Mouse (Mus musculus) right cerebral cortex, adult 2 months (tissue): ENCODE measurements at regions not wholly inside any gene's neighbourhood (a gene's known extent, or its start where the extent isn't known, plus 50 kb on each side); places are given as distances from the start of the nearest gene placed in this dataset.
"Not testable (repeated sequence)": the region's sequence is repeated elsewhere in the genome, so short reads cannot be mapped to it uniquely, and the experiment has no call there.

Experiments
- DNase-seq, 2 experiments: peaks; one replicate each; pipeline ENCODE4 v3.0.0; 2021 to 2022; ENCODE audit warnings: low spot score in 2 of 2

DNA sequence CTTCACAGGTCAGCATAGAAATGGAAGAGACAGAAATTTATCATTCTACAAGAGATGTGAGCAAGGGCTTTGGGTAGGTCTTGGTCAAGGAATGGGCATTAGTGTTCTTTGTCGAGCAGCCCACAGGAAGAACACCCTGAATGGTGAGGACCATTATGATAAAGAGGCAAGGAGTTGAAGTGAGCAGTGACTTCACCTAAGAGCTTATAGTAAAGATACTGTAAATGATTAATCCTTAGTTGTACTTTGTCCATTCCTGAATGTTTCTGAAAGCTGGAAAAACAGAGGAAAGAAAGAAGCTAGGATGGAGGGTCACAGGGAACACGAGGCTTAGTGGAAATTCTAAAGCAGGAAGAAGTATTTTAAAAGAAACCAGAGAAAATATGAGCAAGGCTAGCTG lies 956.9 kb downstream of the Defb40 start:
- DNase-seq, result no peak

DNA sequence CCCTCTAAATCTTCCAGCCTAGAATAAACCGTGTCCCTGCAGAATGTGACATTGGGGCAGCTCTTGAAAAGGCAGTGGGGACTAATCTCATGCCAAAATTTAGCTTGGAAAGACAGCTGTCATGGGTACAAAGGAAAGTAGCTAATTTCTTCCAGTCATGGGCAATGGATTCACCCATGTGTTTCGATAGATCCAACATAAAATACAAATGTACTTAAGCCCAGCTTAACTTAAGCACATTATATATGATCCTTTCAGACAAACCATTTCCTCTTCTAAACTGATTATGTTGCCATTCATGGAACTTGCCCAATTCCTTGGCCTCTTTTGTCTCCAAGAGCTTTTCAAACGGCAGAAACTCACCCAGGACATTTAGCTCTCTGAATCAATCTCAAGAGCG lies 970.5 kb downstream of the Defb40 start:
- no peak for DNase-seq

DNA sequence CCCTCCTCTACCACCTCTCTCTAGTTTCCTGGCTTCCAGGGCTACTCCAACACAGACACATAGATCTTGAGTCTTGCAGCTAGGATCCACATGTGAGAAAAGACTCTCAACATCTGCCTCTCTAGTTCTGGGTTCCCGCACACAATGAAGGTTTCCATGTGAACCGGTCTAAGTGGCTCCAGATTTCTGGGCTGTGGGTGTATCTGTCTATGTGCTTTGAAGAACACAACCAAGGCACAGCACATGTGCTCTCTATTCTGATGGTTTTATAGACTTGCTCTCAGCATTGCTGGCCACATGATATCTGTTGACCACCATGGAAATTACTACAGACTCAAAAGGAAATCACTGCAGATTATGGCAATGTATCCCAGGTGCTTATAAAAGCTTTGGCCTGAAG lies 972.4 kb downstream of the Defb40 start:
- DNase-seq, result no peak

DNA sequence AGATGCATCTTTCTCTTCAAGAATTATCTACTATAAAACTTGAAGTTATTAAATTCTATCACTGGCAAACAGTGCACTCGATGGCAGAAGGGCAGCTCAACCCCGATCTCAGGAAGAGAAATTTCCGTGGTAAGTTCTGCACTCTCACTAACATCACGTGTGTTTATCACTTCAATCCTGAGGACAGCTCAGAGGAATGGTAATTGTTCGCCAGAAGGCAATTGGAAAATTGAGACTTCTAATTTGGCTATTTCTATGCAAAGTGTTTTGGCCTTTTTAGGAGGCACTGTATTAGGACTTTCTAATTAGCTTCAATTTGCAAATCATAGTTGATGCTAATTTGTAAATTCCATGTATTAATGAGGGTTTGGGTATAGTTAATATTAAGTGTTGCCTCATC lies 977.3 kb downstream of the Defb40 start:
- DNase-seq, result no peak

DNA sequence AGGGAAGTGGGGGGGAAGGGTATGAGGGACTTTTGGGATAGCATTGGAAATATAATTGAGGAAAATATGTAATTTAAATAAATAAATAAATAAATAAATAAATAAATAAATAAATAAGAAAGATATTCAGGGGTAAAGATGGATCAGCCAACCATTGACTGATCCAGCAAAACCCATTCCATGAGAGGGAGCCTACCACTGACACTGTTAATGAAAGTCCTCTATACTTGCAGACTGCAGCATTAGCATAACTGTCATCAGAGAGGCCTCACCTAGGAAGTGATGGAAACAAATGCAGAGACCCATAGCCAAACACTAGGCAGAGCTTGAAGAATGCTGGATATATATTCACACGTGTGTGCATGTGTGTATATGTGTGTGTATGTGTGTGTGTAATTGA lies 993.3 kb downstream of the Defb40 start:
- DNase-seq, result no peak

DNA sequence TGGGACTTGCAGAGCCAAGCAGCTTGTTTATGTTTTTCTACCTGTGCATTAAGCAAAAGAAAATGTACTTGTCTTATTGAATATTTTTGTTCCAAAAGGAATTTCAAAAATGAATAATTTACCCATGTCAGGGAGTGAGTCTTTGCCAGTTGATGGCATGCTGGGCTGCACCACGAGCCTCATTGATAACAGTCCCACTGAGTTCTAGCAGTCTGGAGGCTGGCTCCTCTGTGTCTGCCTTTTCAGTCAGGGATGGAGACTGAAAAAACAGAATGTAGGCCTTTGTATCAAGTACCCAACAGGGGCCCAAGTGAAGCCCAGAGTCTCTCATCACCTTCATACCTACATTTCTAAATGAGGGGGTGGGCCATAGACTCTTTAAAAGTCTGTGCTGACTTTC lies 1029.2 kb downstream of the Defb40 start:
- no peak for DNase-seq

DNA sequence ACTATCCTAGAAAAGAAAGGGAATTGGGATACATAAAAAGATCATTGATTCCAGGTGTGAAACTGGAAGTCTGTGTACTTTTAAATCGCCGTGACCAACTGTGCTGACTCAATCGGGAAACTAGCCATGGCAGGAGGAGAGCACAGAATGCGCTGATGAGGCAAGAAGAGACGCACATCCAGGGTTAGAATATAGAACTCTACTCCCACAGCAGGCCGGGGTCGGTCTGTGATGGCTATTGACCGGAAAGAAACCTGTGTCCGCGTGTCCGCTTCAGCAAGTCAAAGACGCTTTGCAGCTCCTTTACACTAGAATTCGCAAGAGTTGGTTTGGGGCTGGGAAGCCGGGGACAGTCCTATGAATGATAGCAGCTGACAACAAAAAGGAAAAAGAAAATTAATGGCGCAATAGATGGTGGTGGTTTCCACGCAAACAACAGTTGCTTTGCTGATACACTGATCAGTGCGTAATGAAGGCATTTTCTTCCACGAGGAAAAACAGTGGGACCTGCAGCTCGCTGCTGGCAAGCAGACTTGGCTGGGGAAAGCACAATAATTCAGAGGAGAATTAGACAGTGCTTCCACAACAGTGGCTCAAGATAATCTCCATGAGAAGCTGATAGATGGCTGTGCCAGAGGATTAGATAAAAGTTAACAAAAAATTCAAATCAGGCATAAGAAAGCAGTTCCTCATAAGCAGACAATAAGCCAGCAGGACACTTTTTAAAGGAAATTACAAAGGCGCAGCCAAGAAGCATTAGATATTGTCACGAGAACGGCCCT lies 1029.8 kb downstream of the Defb40 start:
- no peak for DNase-seq

DNA sequence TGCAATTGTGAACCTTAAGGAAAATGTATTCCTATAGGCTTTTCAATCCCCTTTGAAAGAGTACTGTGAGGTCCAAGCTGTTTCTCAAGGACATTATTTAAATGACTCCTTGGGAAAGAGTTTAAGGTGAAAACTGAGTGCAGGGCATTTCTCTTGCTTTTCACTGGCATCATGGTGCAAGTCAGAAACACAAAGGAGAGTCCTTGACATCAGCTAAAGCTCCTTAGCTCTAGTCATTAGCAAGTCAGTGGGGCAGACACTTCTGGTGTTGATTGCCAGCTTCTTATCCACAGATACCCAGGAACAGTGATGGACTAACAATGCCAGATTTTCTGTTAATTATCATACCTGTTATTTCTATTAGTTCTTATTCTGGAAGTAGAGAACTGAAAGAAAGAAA lies 1043.4 kb downstream of the Defb40 start:
- DNase-seq, result no peak

DNA sequence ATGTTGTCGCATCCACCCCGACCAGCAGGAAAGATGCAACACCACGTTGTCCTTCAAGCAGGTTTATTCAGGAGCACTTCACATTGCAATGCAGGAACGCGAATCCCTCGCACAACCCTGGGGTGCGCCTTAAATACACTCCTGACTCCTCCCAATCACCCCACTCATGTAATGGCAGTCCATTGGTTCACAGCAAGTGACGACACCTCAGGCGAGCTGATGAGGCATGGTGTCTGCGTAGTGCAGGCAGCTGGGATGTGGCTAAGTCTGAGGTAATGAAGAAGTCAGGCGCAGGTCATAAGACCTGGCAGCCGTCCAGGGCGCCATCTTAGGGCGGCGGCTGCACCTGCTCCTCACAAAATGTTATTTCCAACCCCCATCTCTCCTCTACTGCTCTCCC lies 1068.7 kb downstream of the Defb40 start:
- DNase-seq, result no peak

DNA sequence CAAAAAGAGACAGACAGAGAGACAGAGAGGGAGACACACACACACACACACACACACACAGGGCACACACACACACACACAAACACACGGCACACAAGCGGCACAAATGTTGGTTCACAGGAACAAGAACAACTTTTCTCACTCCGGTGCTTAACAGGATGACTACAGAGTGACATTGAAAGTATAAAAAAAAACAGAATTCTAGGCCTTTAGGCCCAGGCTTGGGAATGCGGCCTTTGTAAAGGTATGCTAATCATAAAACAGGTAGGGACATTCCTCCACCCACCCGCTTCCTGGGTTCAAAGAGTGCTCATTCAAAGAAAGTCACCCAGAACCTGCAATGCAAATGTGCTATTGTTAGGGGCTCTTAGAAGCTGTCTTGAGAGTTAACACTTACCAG lies 1089.5 kb downstream of the Defb40 start:
- DNase-seq, result not testable (repeated sequence)

DNA sequence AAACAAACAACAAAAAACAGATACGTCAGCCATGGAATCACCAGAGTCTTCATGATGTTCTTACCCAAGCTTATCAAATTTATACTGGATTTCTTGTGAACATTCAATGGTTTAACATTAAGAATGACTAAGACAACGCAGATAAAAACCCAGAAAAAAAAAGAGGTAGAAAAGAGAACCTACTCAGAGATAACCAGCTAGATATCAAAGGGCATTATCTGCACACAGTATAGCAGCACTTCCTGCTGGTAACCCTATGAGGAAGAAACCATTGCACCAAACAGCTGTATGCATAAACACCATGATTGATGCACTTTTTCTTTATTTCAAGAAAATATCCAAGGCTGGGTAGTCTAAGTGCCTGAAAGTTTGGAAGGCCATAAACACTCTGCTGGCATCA lies 1114.7 kb downstream of the Defb40 start:
- DNase-seq, result no peak
